ENCODE assay signal across 22 mouse cellular contexts in the genomic region with DNA sequence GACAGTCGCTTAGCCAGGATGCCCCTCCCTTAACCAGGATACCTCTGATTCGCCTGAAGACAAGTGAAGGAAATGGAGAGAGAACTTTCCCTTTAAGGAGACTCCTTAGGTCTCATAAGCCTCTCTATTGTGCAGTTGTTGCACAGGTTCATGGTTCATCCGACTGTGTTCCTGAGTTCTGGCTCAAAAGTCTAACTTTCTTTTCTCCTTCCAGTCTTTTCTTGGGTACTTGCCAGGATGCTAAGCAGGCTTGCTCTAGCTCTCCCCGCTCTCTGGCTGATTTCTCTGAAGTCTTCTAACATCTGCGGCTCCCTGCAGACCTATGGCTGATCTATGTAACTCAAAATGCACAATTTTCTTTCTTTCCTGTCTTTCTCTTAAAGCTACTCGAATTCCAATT. TPM values are rescaled to one million over a fixed set of nuclear protein-coding genes. Genes with fewer than 3 reads are reported as not detected.
DNase-seq lines count a peak whose midpoint lies in the region; ATAC-seq and TF ChIP-seq lines count a peak whose summit lies in the region.
"Had no signal": no experiment of that assay in that cellular context is flagged by ENCODE, and none has a peak within 500 bp of the region (broad histone marks: within the 10 kb centered on the region; RNA-seq: fewer than 3 reads in every experiment).

No protein-coding gene starts in this region.

- no peak for ATAC-seq in forebrain, embryonic 16.5 days
- no peak for ATAC-seq in forebrain, embryonic 11.5 days (replicated peaks; ENCODE audit: low FRiP score)
- ATAC-seq: forebrain, embryonic 14.5 days; midbrain, embryonic 15.5 days had no signal

- peaks cover 45% of the 10 kb centered on the region for H3K4me1 ChIP-seq in forebrain, embryonic 16.5 days (replicated peaks; ENCODE audit: control insufficient read depth, insufficient read depth, low read length)
- H3K4me1 ChIP-seq in forebrain, embryonic 11.5 days (replicated peaks; ENCODE audit: control insufficient read depth, insufficient read depth, low read length), result peaks cover 5% of the 10 kb centered on the region; the same call in 1 of the 2 replicates
- peaks cover 13% of the 10 kb centered on the region for H3K4me1 ChIP-seq in ES-Bruce4 (ENCODE audit: control insufficient read depth, insufficient read depth, low read length)
- H3K4me1 ChIP-seq in olfactory bulb, adult 2 months (ENCODE audit: control insufficient read depth, insufficient read depth, low read length), result peaks cover 33% of the 10 kb centered on the region

- no peak for DNase-seq in forebrain, embryonic 11.5 days (ENCODE audit: low spot score)
- DNase-seq in layer of hippocampus, adult 2 months (ENCODE audit: low spot score in 2 of 2), result no peak
- DNase-seq in layer of hippocampus, postnatal 36 days, result no peak
- no peak for DNase-seq in thymus, postnatal 36 days
- no peak for DNase-seq in right cerebral cortex, adult 18-20 months
- DNase-seq: adrenal gland, adult 8-10 months; cerebellum, adult 9-10 months; gastrocnemius, postnatal 36 days; lung, postnatal 14 days; thymus, postnatal 4 days had no signal

- H3K9me3 ChIP-seq in forebrain, embryonic 16.5 days (ENCODE audit: control insufficient read depth, low read length), result no peaks in the 10 kb centered on the region
- no peaks in the 10 kb centered on the region for H3K9me3 ChIP-seq in forebrain, embryonic 11.5 days (ENCODE audit: control insufficient read depth, low read length)
- no peaks in the 10 kb centered on the region for H3K9me3 ChIP-seq in ES-Bruce4 (replicated peaks; ENCODE audit: control insufficient read depth, insufficient read depth, low read length, poor library complexity, severe bottlenecking)
- H3K9me3 ChIP-seq: heart, embryonic 15.5 days; limb, embryonic 13.5 days; megakaryocyte, embryonic 14.5 days; midbrain, embryonic 15.5 days had no signal

- H3K27ac ChIP-seq in forebrain, embryonic 16.5 days (ENCODE audit: low read length), result 0 out of 2 replicates have a peak overlapping the region, but pooled peaks have one; percentile 4
- no peak overlapping the region for H3K27ac ChIP-seq in forebrain, embryonic 11.5 days (ENCODE audit: low read depth, low read length)
- peak overlapping the region; percentile 23 for H3K27ac ChIP-seq in layer of hippocampus, adult 2 months
- H3K27ac ChIP-seq in ES-Bruce4 (ENCODE audit: insufficient read depth, low read length), result peak overlapping the region; percentile 79
- H3K27ac ChIP-seq in olfactory bulb, adult 2 months (ENCODE audit: insufficient read depth, low read depth, low read length), result 0 out of 2 replicates have a peak overlapping the region, but pooled peaks have one; percentile 12
- H3K27ac ChIP-seq: heart, embryonic 15.5 days; limb, embryonic 13.5 days; midbrain, embryonic 15.5 days had no signal

- no peaks in the 10 kb centered on the region for H3K27me3 ChIP-seq in forebrain, embryonic 16.5 days (replicated peaks; ENCODE audit: control insufficient read depth, insufficient read depth, low read length)
- no peaks in the 10 kb centered on the region for H3K27me3 ChIP-seq in forebrain, embryonic 11.5 days (ENCODE audit: control insufficient read depth, insufficient read depth, low read length)
- no peaks in the 10 kb centered on the region for H3K27me3 ChIP-seq in ES-Bruce4 (ENCODE audit: control insufficient read depth, insufficient read depth, low read length, poor library complexity, severe bottlenecking)
- H3K27me3 ChIP-seq: midbrain, embryonic 15.5 days had no signal

- no peak for TF ChIP-seq EP300 in ES-Bruce4 (IDR thresholded peaks at IDR 0.05; ENCODE audit: insufficient read depth, low read depth, low read length)

- no peak for TF ChIP-seq POLR2A in ES-Bruce4 (IDR thresholded peaks at IDR 0.05; ENCODE audit: insufficient read depth, low read length)
- no peak for TF ChIP-seq POLR2A in olfactory bulb, adult 2 months (IDR thresholded peaks at IDR 0.05; ENCODE audit: insufficient read depth, low read depth, low read length)

- H3K4me2 ChIP-seq in forebrain, embryonic 16.5 days (ENCODE audit: low read length), result no peak overlapping the region
- H3K4me2 ChIP-seq in forebrain, embryonic 11.5 days (ENCODE audit: low read depth, low read length, severe bottlenecking), result no peak overlapping the region
- H3K4me2 ChIP-seq: heart, embryonic 15.5 days; limb, embryonic 13.5 days; midbrain, embryonic 15.5 days had no signal

- H3K4me3 ChIP-seq in forebrain, embryonic 16.5 days (replicated peaks; ENCODE audit: low read length), result no peak overlapping the region
- no peak overlapping the region for H3K4me3 ChIP-seq in forebrain, embryonic 11.5 days (ENCODE audit: low read depth, low read length)
- H3K4me3 ChIP-seq in layer of hippocampus, adult 2 months, result no peak overlapping the region
- H3K4me3 ChIP-seq in ES-Bruce4 (ENCODE audit: low read depth, low read length), result no peak overlapping the region
- no peak overlapping the region for H3K4me3 ChIP-seq in olfactory bulb, adult 2 months (ENCODE audit: insufficient read depth, low read depth, low read length)
- H3K4me3 ChIP-seq: erythroblast, embryonic 14.5 days; heart, embryonic 15.5 days; limb, embryonic 13.5 days; megakaryocyte, embryonic 14.5 days; midbrain, embryonic 15.5 days had no signal

- no peak for TF ChIP-seq CTCF in layer of hippocampus, adult 2 months (conservative IDR thresholded peaks at IDR 0.05)
- TF ChIP-seq CTCF in ES-Bruce4 (IDR thresholded peaks at IDR 0.05; ENCODE audit: low read depth, low read length), result no peak
- TF ChIP-seq CTCF in olfactory bulb, adult 2 months (IDR thresholded peaks at IDR 0.05; ENCODE audit: insufficient read depth, low read depth, low read length), result no peak

- 64% methylated on average over 6 of the region's 6 CpGs for WGBS in forebrain, embryonic 16.5 days
- 79% methylated on average over 6 of the region's 6 CpGs for WGBS in forebrain, embryonic 11.5 days
- WGBS in olfactory bulb, adult 2 months, result 37% methylated on average over 6 of the region's 6 CpGs

- H3K36me3 ChIP-seq in forebrain, embryonic 16.5 days (ENCODE audit: control insufficient read depth, insufficient read depth), result no peaks in the 10 kb centered on the region
- no peaks in the 10 kb centered on the region for H3K36me3 ChIP-seq in forebrain, embryonic 11.5 days (ENCODE audit: control insufficient read depth, insufficient read depth, low read length)
- no peaks in the 10 kb centered on the region for H3K36me3 ChIP-seq in ES-Bruce4 (ENCODE audit: control insufficient read depth, insufficient read depth, low read length, poor library complexity, severe bottlenecking)
- H3K36me3 ChIP-seq: heart, embryonic 15.5 days; limb, embryonic 13.5 days; midbrain, embryonic 15.5 days had no signal

- no peak overlapping the region for H3K9ac ChIP-seq in forebrain, embryonic 16.5 days (replicated peaks; ENCODE audit: low read depth, low read length)
- no peak overlapping the region for H3K9ac ChIP-seq in forebrain, embryonic 11.5 days (ENCODE audit: low read length)
- 0 out of 2 replicates have a peak overlapping the region, but pooled peaks have one; percentile 16 for H3K9ac ChIP-seq in ES-Bruce4 (ENCODE audit: low read depth, poor library complexity, severe bottlenecking)
- H3K9ac ChIP-seq: heart, embryonic 15.5 days; limb, embryonic 13.5 days; midbrain, embryonic 15.5 days had no signal

RNA-seq across cellular contexts. Expression of a gene that starts 8.6 kb away (rescaled TPM):
- polyA plus RNA-seq in forebrain, embryonic 16.5 days (2015; fragmentation: Nextera tagmentation; extraction: Ambion mirVana), result 21.5 and 32.9 TPM in 2 replicates
- 15.9 TPM in 2 replicates for polyA plus RNA-seq in forebrain, embryonic 11.5 days (2014; fragmentation: Nextera tagmentation; extraction: Ambion mirVana)
- total RNA-seq in layer of hippocampus, adult 2 months (2021), result 10 to 100 TPM; 55.5 to 67.3 TPM
- total RNA-seq in layer of hippocampus, postnatal 36 days (2021), result 10 to 100 TPM; 52.0 to 64.3 TPM
- 18.1 and 24.6 TPM in 2 replicates for polyA plus RNA-seq in ES-Bruce4 (2011; ENCODE audit: insufficient read depth, insufficient read length, low read depth, missing spikeins)
- not detected in 2 replicates for polyA plus RNA-seq in olfactory bulb, adult 2 months (2012; ENCODE audit: insufficient read depth, insufficient read length, low replicate concordance, missing spikeins)

RNA-seq across cellular contexts. Expression of a gene that starts 11.1 kb away (rescaled TPM):
- polyA plus RNA-seq in forebrain, embryonic 16.5 days (2015; fragmentation: Nextera tagmentation; extraction: Ambion mirVana), result 55.2 and 56.6 TPM in 2 replicates
- 28.6 and 31.1 TPM in 2 replicates for polyA plus RNA-seq in forebrain, embryonic 11.5 days (2014; fragmentation: Nextera tagmentation; extraction: Ambion mirVana)
- total RNA-seq in layer of hippocampus, adult 2 months (2021), result 10 to 100 TPM; 19.3 to 23.7 TPM
- 10 to 100 TPM; 18.2 to 19.6 TPM for total RNA-seq in layer of hippocampus, postnatal 36 days (2021)
- 6.9 and 8.6 TPM in 2 replicates for polyA plus RNA-seq in ES-Bruce4 (2011; ENCODE audit: insufficient read depth, insufficient read length, low read depth, missing spikeins)
- not detected in 2 replicates for polyA plus RNA-seq in olfactory bulb, adult 2 months (2012; ENCODE audit: insufficient read depth, insufficient read length, low replicate concordance, missing spikeins)

RNA-seq across cellular contexts. Expression of a gene that starts 22.9 kb away (rescaled TPM):
- 13.3 and 16.5 TPM in 2 replicates for polyA plus RNA-seq in forebrain, embryonic 16.5 days (2015; fragmentation: Nextera tagmentation; extraction: Ambion mirVana)
- 13.9 and 14.8 TPM in 2 replicates for polyA plus RNA-seq in forebrain, embryonic 11.5 days (2014; fragmentation: Nextera tagmentation; extraction: Ambion mirVana)
- 10 to 100 TPM; 15.4 to 19.3 TPM for total RNA-seq in layer of hippocampus, adult 2 months (2021)
- total RNA-seq in layer of hippocampus, postnatal 36 days (2021), result 10 to 100 TPM; 17.4 to 19.2 TPM
- polyA plus RNA-seq in ES-Bruce4 (2011; ENCODE audit: insufficient read depth, insufficient read length, low read depth, missing spikeins), result 20.6 and 23.9 TPM in 2 replicates
- polyA plus RNA-seq in olfactory bulb, adult 2 months (2012; ENCODE audit: insufficient read depth, insufficient read length, low replicate concordance, missing spikeins), result not detected in 2 replicates

RNA-seq across cellular contexts. Expression of a gene that starts 33.3 kb away (rescaled TPM):
- polyA plus RNA-seq in forebrain, embryonic 16.5 days (2015; fragmentation: Nextera tagmentation; extraction: Ambion mirVana), result 33.6 and 45.1 TPM in 2 replicates
- polyA plus RNA-seq in forebrain, embryonic 11.5 days (2014; fragmentation: Nextera tagmentation; extraction: Ambion mirVana), result 2.9 and 3.7 TPM in 2 replicates
- total RNA-seq in layer of hippocampus, adult 2 months (2021), result 100 to 1,000 TPM; 453 to 476 TPM
- 100 to 1,000 TPM; 447 to 471 TPM for total RNA-seq in layer of hippocampus, postnatal 36 days (2021)
- polyA plus RNA-seq in ES-Bruce4 (2011; ENCODE audit: insufficient read depth, insufficient read length, low read depth, missing spikeins), result 3.6 and 4.7 TPM in 2 replicates
- not detected in 2 replicates for polyA plus RNA-seq in olfactory bulb, adult 2 months (2012; ENCODE audit: insufficient read depth, insufficient read length, low replicate concordance, missing spikeins)
- total RNA-seq: common myeloid progenitor, adult 5-6 weeks; hematopoietic stem cell, adult 5-6 weeks had no signal
- polyA plus RNA-seq: erythroblast, embryonic 14.5 days; liver, embryonic 16.5 days had no signal

Comparison
In these comparisons a context has a peak if more than half of its experiments do, and no peak if none do; other contexts are left out.
1. RNA of a gene that starts 22.9 kb away (polyA plus RNA-seq): 20.6 to 23.9 TPM in ES-Bruce4, 13.3 to 16.5 TPM in forebrain, embryonic 16.5 days and 13.9 to 14.8 TPM in forebrain, embryonic 11.5 days; not detected in olfactory bulb, adult 2 months; every median in the first group is over 10 times any median in the second.